Mouse (Mus musculus): ENCODE results near the gene Gm20388. TPM values are rescaled to one million over a fixed set of nuclear protein-coding genes. Genes with fewer than 3 reads are reported as not detected.

Gene Gm20388
- total RNA-seq, 2 experiments from 2014 or later = 8.8 TPM

DNA sequence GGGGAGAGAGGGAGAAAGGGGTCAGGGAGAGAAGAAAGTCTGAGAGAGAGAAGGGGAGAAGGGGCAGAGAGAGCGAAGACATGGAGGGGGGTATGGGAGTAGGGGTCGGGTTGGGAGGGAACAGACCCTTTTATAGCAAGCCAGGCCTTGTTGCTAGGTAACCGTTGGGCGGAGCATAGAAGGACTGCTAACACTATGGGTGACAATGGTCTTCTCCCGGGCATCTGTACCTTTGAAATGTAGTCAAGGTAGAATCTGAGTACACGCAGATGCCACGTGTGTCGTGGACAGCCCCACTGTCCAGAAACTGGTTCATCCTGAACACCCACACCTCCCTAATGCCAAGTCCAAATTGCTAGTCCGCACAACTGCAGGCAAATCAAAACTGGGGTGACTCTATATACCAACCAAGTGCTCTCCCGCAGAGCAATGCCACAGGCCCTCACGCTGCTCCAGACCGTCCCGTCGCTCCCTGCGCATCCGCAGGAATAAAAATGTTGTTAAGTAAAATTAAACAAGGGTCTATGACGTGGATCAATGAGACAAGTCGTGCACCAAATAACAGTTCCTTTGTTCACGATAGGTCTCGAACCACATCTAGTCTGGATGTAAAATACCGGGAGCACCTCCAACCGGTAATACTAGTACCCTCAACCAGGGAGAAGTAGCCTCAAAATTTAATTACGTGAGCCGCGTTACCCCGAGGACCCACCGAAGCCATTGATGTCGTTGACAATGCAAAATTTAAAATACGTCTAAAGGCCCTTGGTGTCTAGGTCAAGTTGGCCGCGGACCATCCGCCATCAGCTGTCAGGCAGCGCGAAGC, 3566.5 kb downstream of the Gm20388 start:
- DNase-seq (ENCODE audit: extremely low spot score in 1 of 2, low spot score in 1 of 2) = peak; percentile 11 to 24

DNA sequence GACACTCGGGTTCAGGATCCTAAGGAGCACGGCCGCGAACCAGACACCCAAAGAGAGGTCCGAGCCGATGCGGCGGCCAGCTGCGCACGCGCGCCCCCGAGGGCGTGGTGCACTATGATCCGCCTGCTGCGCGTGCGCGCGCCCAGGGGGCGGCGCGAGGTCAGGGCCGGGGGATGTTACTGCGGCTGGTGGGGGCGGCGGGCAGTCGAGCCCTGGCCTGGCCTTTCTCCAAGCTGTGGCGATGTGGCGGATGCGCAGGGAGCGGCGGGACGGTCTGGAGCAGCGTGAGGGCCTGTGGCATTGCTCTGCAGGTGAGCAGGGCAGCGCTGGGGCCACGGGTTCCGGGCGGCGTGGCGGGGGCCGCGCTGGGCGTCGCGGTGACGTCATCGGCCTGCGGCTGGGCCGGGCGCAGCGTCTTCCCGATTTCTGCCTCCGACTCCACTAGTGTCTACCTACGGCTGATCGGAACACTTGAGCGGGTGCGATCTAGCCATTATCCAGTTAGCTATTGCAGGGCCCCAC, 3567.2 kb downstream of the Gm20388 start, which contains the start of gene Afg3l1:
Gene Afg3l1, plus strand, starts transcription at position 167 of the 522 bp plus-strand sequence.
- DNase-seq (ENCODE audit: extremely low spot score in 1 of 2, low spot score in 1 of 2) = peak; percentile 85 to 96

DNA sequence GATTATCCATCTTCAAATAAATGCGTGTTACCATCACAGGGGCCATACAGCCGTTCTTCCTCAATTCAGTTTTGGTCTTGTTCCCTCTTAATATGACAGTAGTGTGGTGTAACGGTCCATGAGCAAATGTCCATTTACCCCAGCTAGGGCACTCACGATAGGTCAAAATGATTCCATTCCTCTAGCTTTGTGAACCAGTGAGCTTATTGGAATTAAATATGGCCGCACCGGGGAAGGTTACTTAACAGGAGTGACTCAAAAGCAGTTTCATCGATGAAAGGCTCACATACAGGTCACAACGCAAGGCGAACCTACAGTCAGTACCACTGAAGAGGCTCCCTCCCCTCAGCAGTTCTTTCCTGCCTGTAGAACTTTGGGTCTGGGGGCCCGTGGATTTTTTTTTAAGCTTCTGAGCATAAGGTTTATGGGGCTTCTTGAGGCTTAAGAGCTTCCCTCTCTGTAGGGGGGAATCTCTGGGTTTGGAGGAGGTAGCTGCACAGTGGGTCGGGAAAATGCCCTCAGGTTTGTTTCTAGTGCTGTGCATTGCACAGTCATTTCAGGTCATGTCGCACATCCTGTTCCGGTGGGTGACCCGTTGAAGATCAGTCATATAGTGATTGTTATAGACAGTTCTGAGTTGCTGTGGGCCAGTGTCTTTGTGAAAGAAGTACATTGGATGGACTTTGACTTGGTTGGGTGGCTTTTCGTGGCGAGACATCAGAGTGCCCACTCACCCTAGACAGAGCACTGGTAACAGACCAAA, 3568.0 kb downstream of the Gm20388 start:
- peak in 1 of 2 experiments; percentile 8 for DNase-seq (ENCODE audit: extremely low spot score in 1 of 2, low spot score in 1 of 2)

DNA sequence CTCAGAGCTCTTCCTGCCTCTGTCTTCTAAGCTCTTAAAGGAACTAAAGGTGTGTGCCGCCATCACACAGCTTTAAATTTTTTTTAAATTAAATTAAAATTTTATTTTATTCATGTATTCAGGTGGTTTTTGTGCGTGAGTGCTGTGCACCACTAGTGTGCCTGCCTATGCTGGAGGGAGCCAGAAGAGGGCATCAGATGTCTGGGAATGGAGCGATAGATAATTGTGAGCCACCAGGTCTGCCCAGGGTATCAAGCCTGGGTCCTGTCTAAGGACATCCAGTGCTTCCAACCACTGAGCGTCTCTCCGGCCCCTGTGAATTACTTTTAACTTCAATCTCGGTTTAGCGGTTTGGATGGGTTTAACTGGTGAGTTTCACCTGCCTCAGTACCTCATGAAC, 3572.0 kb downstream of the Gm20388 start:
- DNase-seq (ENCODE audit: extremely low spot score in 1 of 2, low spot score in 1 of 2) = no peak

DNA sequence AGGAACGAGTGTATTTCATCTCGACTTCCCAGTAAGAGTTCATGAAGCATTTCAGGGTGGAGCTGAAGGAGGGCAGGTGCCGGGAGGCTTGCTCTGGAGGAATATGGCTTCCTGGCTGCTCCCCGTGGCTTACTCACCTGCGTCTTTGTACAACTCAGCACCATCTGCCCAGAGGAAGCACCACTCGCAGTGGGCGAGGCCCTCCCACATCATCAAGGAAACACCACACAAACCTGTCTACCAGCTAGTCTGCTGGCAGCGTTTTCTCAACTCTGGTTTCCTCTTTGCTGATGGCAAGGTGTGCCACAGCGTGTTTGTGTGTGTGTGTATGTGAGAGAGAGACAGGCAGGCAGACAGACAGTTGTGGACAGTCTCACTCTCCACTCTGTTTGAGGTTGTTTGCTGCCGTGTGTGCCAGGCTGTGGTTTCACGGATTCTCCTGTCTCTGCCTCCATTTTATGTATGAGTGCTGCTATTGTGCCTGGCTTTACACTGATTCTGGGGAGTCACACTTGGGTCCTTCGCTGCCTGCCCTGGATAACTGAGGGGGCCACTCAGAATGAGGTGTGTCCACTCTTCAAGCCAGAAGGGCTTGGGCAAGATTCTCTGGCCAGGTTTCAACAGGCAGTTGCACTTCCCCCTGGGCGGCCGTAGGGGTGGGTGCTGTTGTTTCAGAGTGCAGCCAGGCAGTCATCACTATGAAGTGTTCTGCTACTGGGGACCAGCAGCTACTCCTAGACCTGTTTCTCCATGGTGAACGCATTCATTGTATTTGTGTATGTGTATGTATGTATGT, 3580.8 kb downstream of the Gm20388 start:
- no peak for DNase-seq (ENCODE audit: extremely low spot score in 1 of 2, low spot score in 1 of 2)

DNA sequence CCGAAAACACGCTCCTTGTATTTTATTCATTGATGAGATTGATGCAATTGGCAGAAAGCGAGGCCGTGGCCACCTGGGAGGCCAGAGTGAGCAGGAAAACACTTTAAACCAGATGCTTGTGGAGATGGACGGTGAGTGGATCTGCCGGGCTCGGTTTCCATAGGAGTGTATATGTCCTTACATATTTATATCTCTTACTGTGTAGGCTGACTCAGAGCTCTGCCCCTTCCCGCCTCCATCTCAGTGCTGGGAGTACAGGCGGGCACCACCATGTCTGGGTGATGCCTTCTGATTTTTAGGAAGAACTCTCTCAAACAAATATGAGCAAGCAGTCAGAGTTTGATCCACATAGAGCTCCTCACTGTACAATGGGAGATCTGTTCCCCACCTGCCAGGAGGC, 3582.3 kb downstream of the Gm20388 start:
- DNase-seq (ENCODE audit: extremely low spot score in 1 of 2, low spot score in 1 of 2) = no peak

DNA sequence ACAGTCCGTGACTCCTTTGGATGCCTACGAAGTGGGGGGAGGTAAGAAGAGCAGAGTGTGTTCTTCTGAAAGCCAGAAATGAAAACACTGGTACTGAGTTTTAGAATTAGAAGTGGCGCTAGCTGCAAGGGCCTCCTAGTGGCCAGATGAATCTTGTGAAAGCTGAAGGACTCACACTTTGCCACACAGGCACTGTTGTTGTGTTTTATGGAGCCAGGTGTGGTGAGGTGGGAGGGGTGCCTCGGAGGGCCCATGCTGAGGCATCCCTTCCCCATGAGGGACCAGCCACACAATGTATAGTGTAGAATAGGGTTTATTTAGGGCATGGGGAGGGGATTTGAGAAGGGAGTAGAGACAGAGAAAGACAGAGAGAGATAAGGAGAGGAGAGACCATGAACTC, 3587.1 kb downstream of the Gm20388 start:
- no peak for DNase-seq (ENCODE audit: extremely low spot score in 1 of 2, low spot score in 1 of 2)

DNA sequence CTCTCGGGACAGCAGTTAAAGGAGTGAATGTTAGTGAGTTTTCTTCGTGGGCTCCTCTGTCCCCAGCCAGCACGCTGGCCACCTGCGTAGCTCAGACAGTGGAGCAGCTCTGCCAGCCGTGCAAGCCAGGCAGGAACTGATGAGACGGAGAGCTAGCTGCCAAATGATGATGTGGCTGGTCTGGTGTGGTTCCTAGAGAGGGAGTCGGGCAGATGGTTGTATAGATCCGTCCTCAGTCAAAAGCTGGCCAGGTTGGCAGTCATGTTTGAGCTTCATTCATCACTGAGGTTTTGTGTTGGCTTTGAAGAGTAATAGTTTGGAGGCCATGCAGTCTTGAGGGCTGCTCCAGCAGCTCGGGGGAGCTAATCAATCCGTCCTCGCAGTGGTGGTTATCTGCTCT, 3588.3 kb downstream of the Gm20388 start:
- peak in 1 of 2 experiments; percentile 23 for DNase-seq (ENCODE audit: extremely low spot score in 1 of 2, low spot score in 1 of 2)

DNA sequence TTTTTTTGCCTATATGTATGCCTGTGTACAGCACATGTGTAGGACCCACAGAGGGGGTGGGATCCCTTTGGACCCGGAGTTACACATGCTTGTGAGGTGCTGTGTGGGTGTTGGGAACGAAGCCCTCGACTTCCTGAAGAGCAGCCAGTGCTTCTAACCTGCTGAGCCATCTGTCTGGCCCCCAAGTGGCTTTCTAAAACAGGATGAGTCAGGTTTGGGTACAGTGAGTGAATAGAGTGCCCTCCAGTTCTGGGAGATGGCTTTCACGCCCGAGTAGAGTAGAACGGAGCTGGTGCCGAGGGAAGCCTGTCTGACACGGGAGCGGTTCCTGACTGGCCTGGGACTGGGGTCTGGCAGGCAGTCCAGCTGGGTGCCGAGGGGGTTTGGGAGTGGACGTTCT, 3588.9 kb downstream of the Gm20388 start:
- no peak for DNase-seq (ENCODE audit: extremely low spot score in 1 of 2, low spot score in 1 of 2)

DNA sequence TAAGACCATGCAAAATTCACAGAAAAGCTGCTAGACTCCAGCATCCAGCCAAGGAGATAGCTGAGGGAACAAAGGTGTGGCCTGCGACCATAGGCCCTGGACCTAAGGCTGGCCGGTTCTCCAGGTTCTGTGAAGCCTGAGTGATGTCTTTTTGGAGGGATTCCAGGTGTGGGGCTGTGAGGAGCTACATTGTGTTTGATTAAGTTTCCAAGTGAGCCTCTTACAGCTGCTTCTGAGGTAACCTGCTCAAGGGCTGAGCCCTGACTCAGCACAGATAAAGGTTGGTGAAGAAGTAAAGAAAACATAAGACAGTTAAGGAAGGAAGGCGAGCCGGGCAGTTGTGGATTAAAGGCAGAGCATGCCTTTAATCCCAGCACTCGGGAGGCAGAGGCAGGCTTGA, 3591.6 kb downstream of the Gm20388 start:
- DNase-seq (ENCODE audit: extremely low spot score in 1 of 2, low spot score in 1 of 2) = no peak

DNA sequence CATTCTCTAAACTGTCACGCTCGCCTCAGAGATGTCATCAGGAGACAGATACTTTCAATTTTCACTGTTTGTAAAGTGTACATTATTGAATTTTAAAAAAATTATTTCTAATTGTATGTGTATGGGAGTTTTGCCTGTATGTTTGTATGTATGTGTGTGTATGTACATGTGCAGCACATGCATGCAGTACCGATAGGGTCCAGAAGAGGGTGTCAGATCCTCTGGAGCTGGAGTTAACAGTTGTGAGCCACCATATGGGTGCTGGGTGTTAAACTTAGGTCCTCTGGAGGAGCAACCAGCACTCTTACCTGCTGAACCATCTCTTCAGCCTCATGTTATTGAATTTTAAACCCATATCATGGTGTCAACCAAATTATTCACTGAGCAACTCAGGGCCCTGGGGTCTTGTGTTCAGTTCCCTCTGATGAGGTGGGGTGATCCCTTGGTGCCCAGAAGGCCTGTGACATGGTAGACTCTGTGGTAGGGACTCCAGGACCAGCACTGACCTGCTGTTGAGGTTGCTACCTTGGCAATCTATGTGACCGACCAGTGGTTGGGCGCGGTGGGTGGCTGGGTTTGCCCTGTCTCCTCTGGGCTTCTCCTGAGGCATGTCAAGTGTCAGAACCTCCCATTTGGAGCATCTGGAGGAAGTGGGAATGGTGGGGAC, 3593.3 kb downstream of the Gm20388 start:
- DNase-seq (ENCODE audit: extremely low spot score in 1 of 2, low spot score in 1 of 2) = no peak

DNA sequence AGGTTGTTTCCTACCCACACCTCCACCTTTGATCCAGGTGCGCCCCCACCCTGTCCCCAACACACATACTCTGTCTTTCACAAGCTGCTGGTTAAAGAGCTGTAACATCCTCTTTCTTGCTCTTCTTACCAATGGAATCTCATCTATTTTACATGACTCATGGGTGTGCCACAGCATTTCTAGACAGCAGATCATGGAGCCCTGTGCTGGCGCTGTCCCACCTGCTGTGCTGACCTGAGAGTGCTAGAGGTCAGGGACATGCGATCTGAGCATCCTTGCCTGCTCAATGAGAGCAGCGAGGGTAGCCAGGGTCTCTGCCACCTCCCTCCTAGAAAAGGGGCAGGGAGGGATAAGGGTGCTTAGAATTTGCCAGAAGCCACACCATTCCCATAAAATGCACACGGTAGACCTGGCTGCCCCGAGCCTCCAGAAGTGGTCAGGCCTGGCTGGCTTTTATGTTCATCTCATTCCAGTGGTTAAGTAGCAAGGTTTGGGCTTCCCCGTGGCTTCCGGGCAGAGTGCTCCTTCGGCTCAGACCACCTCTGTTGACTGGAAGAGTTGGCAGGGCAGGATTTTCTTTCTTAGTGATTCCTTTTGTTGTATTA, 3594.1 kb downstream of the Gm20388 start:
- no peak for DNase-seq (ENCODE audit: extremely low spot score in 1 of 2, low spot score in 1 of 2)

DNA sequence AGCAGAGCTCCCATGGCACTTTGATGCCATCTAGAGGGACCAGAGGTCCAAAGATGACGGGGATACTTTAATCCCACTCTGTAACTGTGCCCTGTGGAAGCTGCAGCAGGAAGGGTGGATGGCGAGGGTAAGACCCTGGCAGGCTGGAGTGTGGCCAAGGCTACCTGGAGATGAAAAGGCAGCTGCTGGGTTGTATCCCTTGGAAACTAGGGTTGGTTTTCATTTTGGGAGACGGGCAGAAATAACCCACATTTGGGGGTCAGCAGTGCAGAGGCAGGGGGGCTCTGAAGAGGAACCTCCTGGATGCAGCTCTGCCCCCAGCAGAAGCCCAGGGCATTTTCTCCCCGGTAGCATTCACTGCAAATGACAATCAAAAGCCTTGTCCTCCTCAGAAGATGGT, 3594.6 kb downstream of the Gm20388 start:
- DNase-seq (ENCODE audit: extremely low spot score in 1 of 2, low spot score in 1 of 2) = no peak

DNA sequence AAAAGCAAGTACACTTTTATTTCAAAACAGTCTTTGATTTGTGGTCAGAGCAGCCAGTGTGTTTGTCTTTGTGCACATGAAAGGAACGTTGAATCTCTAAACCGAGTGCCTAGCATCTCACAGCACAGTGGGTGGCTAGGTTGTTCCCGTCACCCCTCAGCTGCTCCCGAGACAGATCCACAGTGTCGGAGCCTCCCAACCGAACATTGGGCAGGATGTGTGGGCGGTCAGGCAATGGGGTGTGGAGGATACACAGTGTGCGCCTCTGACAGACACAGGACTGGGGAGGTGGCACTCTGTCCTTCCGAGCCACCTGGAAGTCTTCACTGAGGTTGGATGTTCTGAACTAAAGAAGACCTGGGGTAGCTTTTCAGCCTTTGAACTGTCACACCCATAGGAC, 3595.1 kb downstream of the Gm20388 start:
- DNase-seq (ENCODE audit: extremely low spot score in 1 of 2, low spot score in 1 of 2) = no peak

DNA sequence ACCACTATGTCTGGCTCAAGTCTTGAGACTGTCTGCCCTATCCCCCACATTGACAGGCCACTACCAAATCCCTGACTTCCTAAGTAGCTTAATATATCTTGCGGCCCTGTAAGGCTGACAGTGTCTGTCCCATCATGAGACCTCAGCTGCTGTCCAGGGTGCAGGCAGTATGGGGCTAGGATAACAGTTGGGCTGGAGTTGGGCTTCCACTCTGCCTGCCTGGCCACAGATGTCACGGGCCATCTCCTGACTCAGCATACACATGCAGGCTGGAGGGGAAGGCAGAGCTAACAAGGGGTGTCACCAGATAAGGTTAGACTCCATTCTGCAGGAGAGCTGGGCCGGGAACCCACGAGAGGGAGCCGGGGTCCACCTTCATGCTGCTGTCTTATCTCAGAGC, 3596.5 kb downstream of the Gm20388 start:
- no peak for DNase-seq (ENCODE audit: extremely low spot score in 1 of 2, low spot score in 1 of 2)

DNA sequence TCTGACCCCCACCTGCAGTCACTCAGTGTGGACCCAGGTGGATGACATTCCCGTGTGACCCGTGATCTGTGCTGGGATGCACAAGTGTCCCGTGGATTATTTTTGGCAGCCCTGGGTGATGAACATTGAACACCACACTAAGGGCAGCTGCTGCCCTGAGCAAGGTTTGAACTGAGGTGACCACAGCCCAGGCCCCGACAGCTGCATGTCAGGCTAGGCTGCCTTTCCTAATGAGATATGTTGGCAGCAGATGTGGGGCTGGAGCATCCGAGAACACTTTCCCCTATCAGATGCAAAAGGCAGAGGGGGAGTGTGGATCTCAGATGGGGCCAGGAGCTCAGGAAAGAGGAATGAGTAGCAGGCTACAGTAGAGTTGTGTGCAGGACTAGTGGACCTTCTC, 3600.2 kb downstream of the Gm20388 start:
- DNase-seq (ENCODE audit: extremely low spot score in 1 of 2, low spot score in 1 of 2) = no peak

DNA sequence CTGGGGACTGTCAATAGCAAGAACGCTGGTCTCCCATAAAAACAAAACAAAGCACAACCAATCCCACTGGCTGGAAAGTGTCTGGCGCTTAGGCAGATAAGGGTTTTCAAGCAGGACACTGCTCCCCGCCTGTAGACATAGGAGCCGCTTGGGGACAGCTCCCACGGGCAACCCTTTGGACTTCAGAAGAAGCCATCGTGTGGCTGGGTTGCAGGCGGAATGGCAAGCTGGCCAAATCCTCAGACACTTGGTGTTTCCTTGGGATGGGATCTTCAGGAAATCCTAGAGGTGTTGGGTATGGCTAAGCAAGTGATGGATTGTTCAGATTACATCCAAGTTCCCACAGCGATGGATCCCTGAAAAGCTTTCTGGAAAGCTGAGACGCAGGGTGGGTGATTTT, 3603.5 kb downstream of the Gm20388 start:
- no peak for DNase-seq (ENCODE audit: extremely low spot score in 1 of 2, low spot score in 1 of 2)

DNA sequence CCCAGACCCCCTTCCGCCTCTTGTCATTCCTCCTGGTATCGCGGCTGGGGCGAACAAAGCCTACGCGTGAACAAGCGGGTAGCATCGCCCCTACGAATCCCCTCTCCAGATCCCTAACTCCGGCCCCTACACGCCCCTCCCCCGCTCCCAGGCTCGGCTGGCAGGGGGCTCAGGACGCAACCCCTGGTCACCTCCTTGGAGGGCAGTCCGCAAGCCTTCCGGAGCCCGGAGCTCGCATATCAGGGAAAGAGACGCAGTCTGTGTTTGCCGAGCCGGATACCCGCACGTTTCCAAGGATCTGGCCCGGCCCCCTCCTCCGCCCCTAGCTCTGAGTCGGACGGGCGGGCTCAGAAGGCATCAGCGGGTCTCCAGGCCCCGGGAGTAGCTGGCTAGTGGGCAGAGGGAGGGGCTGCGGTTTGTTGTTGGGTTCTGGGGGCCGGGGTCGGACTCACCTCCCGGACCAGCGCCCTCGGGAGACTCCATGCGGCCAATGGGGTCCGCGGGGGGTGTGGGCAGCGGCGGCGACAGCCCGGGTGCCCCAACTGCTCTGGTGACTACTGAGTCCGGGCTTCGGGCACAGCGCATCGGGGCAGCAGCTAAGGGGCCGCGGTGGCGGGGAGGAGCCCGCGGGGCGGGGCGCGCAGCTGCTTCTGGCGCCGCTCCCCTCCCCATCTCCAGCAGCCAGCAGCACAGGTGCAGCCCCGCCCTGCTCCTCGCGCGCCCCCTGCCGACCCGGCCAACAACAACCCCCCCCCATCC, 3604.3 kb downstream of the Gm20388 start, which contains the start of gene Dbndd1:
Gene Dbndd1, minus strand, starts transcription at position 683 of the 759 bp plus-strand sequence.
- peak; percentile 46 to 49 for DNase-seq (ENCODE audit: extremely low spot score in 1 of 2, low spot score in 1 of 2)

DNA sequence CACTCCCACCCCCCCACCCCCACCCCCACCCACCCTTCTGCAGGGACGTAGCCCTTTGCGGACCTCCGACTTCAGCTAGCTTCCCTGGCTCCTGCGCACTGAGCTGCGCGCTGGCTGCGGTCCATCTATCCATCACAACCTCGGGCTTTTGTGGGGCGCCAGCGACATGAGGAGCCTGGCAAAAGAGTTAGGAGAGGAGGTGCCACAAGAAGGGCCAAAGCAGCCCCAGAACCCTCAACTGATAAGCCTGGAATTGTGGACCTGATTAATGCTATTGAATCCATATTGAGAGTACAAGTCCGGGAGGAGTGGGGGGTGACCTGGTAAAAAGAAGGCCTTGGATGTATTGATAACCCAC, 3604.9 kb downstream of the Gm20388 start:
- DNase-seq (ENCODE audit: extremely low spot score in 1 of 2, low spot score in 1 of 2) = no peak
